Mouse (Mus musculus) embryonic facial prominence, embryonic 10.5 days (tissue): ENCODE results near the gene Rnf212. TPM values are rescaled to one million over a fixed set of nuclear protein-coding genes. Genes with fewer than 3 reads are reported as not detected.

Source experiments
- DNase-seq: peaks from one replicate; pipeline ENCODE4 v3.0.0-alpha.2; 2017; ENCODE audit warnings: low spot score
- H3K27ac ChIP-seq: fragments of 300-500 bp; sonication (generic); replicated peaks from 2 replicates; pipeline ENCODE4 v1.5.1; 2016; ENCODE audit warnings: mild to moderate bottlenecking
- H3K27me3 ChIP-seq: fragments of 300-500 bp; sonication (generic); replicated peaks from 2 replicates; pipeline ENCODE4 v1.6.1; 2016; ENCODE audit warnings: low read depth, mild to moderate bottlenecking; ENCODE audit not compliant: poor library complexity, severe bottlenecking
- H3K36me3 ChIP-seq: fragments of 300-500 bp; sonication (generic); replicated peaks from 2 replicates; pipeline ENCODE4 v1.6.1; 2016; ENCODE audit warnings: mild to moderate bottlenecking, moderate library complexity
- H3K4me1 ChIP-seq: fragments of 300-500 bp; sonication (generic); 2 replicates; pipeline ENCODE4 v1.6.1; 2016
- H3K4me3 ChIP-seq: fragments of 300-500 bp; sonication (generic); 2 replicates; pipeline ENCODE4 v1.5.1; 2016; ENCODE audit warnings: mild to moderate bottlenecking, moderate library complexity
- H3K9me3 ChIP-seq: fragments of 300-500 bp; sonication (generic); 2 replicates; pipeline ENCODE4 v1.6.1; 2016; ENCODE audit warnings: mild to moderate bottlenecking
- WGBS: fragments of 180-500 bp; shearing (Covaris S2); methylation state at CpG from one replicate; pipeline ENCODE4 v1.1.7; 2016; 5-methylcytosine and 5-hydroxymethylcytosine counted together
- polyA plus RNA-seq: library from polyadenylated mRNA; unstranded; fragments of >200 nt; fragmentation: Nextera tagmentation; extraction: Ambion mirVana; gene quantifications from 2 replicates; pipeline ENCODE4 v1.2.1, GENCODE M21; 2016

Rnf212 gene
- polyA plus RNA-seq, 1 experiment from 2014 or later: 0.92 TPM

- peaks cover 66% of the 10 kb centered on the region for H3K36me3 ChIP-seq
- H3K4me1 ChIP-seq: peaks cover 15% of the 10 kb centered on the region
- H3K27ac ChIP-seq: no peak overlapping the region
- DNase-seq: no peak
- WGBS: 86% methylated on average over 2 of the region's 2 CpGs
- no peaks in the 10 kb centered on the region for H3K9me3 ChIP-seq
- H3K4me3 ChIP-seq: no peak overlapping the region
- H3K27me3 ChIP-seq: no peaks in the 10 kb centered on the region
These were observed 67.0 kb downstream of the Rnf212 start for GRCm38 (mm10) chr5:108707758-108708157.

- Histone ChIP-seq H3K36me3 (peaks cover 80% of the 10 kb centered on the region), H3K27ac (peak overlapping the region; percentile 51; the same call in 1 of the 2 replicates), H3K27me3 (no peaks in the 10 kb centered on the region)
These were observed 70.8 kb downstream of the Rnf212 start for GRCm38 (mm10) chr5:108703754-108704626.

GRCm38 (mm10) chr5:108701341-108702021, 73.3 kb downstream of the Rnf212 start:
- Histone ChIP-seq H3K4me1 (peaks cover 70% of the 10 kb centered on the region), H3K4me3 (no peak overlapping the region), H3K36me3 (peaks cover 68% of the 10 kb centered on the region), H3K27ac (no peak overlapping the region), H3K27me3 (no peaks in the 10 kb centered on the region), H3K9me3 (no peaks in the 10 kb centered on the region)
- 73% methylated on average over 10 of the region's 10 CpGs for WGBS
- DNase-seq: no peak

More at GRCm38 (mm10) chr5:108703754-108704626, 70.8 kb downstream of the Rnf212 start:
- Histone ChIP-seq H3K4me3 (no peak overlapping the region), H3K9me3 (no peaks in the 10 kb centered on the region), H3K4me1 (peaks cover 45% of the 10 kb centered on the region)
- 81% methylated on average over 12 of the region's 12 CpGs for WGBS
- DNase-seq: no peak

GRCm38 (mm10) chr5:108700346-108700745, 74.4 kb downstream of the Rnf212 start:
- Histone ChIP-seq H3K4me3 (no peak overlapping the region), H3K9me3 (no peaks in the 10 kb centered on the region), H3K27ac (peak overlapping the region; percentile 52), H3K36me3 (peaks cover 66% of the 10 kb centered on the region), H3K4me1 (peaks cover 82% of the 10 kb centered on the region), H3K27me3 (peaks cover 10% of the 10 kb centered on the region; the same call in 1 of the 2 replicates)
- 31% methylated on average over 3 of the region's 3 CpGs for WGBS
- DNase-seq: no peak

- peaks cover 85% of the 10 kb centered on the region for H3K4me1 ChIP-seq
These were observed 77.4 kb downstream of the Rnf212 start for GRCm38 (mm10) chr5:108697341-108697753.

GRCm38 (mm10) chr5:108696542-108696941, 78.2 kb downstream of the Rnf212 start:
- H3K9me3 ChIP-seq: no peaks in the 10 kb centered on the region
- peaks cover 88% of the 10 kb centered on the region for H3K4me1 ChIP-seq
- peaks cover 28% of the 10 kb centered on the region for H3K36me3 ChIP-seq
- H3K27ac ChIP-seq: no peak overlapping the region
- WGBS: 74% methylated on average over 3 of the region's 3 CpGs
- H3K27me3 ChIP-seq: peaks cover 32% of the 10 kb centered on the region
- no peak overlapping the region for H3K4me3 ChIP-seq
- no peak for DNase-seq

More at GRCm38 (mm10) chr5:108697341-108697753, 77.4 kb downstream of the Rnf212 start:
- Histone ChIP-seq H3K4me3 (peak overlapping the region; percentile 18; the same call in 1 of the 2 replicates), H3K27ac (peak overlapping the region; percentile 62), H3K27me3 (peaks cover 24% of the 10 kb centered on the region), H3K36me3 (peaks cover 36% of the 10 kb centered on the region), H3K9me3 (no peaks in the 10 kb centered on the region)
- DNase-seq: peak; percentile 24
- 18% methylated on average over 4 of the region's 4 CpGs for WGBS

- H3K9me3 ChIP-seq: no peaks in the 10 kb centered on the region
- peak overlapping the region; percentile 88 for H3K4me3 ChIP-seq
- H3K27ac ChIP-seq: 0 out of 2 replicates have a peak overlapping the region, but pooled peaks have one; percentile 14
- H3K36me3 ChIP-seq: peaks cover 27% of the 10 kb centered on the region
- no peak for DNase-seq
- H3K4me1 ChIP-seq: peaks cover 81% of the 10 kb centered on the region
- WGBS: 94% methylated on average over 12 of the region's 12 CpGs
- peaks cover 36% of the 10 kb centered on the region for H3K27me3 ChIP-seq
These were observed 78.9 kb downstream of the Rnf212 start for GRCm38 (mm10) chr5:108695861-108696260.

GRCm38 (mm10) chr5:108694352-108695261, 80.2 kb downstream of the Rnf212 start:
- Histone ChIP-seq H3K4me1 (peaks cover 68% of the 10 kb centered on the region), H3K4me3 (peak overlapping the region; percentile 88), H3K27me3 (peaks cover 36% of the 10 kb centered on the region), H3K36me3 (peaks cover 27% of the 10 kb centered on the region), H3K27ac (peak overlapping the region; percentile 92), H3K9me3 (no peaks in the 10 kb centered on the region)
- under 1% methylated on average over 99 of the region's 99 CpGs for WGBS
- peak; percentile 68 for DNase-seq

GRCm38 (mm10) chr5:108693872-108694288, 80.9 kb downstream of the Rnf212 start:
- Histone ChIP-seq H3K4me3 (peak overlapping the region; percentile 88), H3K27ac (peak overlapping the region; percentile 92), H3K4me1 (peaks cover 61% of the 10 kb centered on the region), H3K9me3 (no peaks in the 10 kb centered on the region), H3K36me3 (peaks cover 22% of the 10 kb centered on the region), H3K27me3 (peaks cover 36% of the 10 kb centered on the region)
- DNase-seq: peak; percentile 97
- 1% methylated on average over 43 of the region's 43 CpGs for WGBS

- no peak within 1 kb of the TSS for H3K27ac ChIP-seq
- H3K27me3 ChIP-seq: peaks cover 36% of the 10 kb centered on the region
- 2% methylated on average over 18 of the region's 18 CpGs for WGBS
- H3K9me3 ChIP-seq: no peaks in the 10 kb centered on the region
- peaks cover 45% of the 10 kb centered on the region for H3K4me1 ChIP-seq
- DNase-seq: peak; percentile 79
- peak within 1 kb of the TSS; percentile 88 for H3K4me3 ChIP-seq
- H3K36me3 ChIP-seq: peaks cover 14% of the 10 kb centered on the region
These were observed 82.5 kb downstream of the Rnf212 start, which contains the start of gene Fgfrl1 for GRCm38 (mm10) chr5:108692271-108692670. Gene Fgfrl1, plus strand, starts transcription at chr5:108692382.

- peaks cover 34% of the 10 kb centered on the region for H3K4me1 ChIP-seq
- H3K4me3 ChIP-seq: no peak overlapping the region
- H3K27me3 ChIP-seq: peaks cover 34% of the 10 kb centered on the region
- H3K36me3 ChIP-seq: peaks cover 6% of the 10 kb centered on the region
- H3K9me3 ChIP-seq: no peaks in the 10 kb centered on the region
- no peak for DNase-seq
- 77% methylated on average over 4 of the region's 4 CpGs for WGBS
- no peak overlapping the region for H3K27ac ChIP-seq
These were observed 83.6 kb downstream of the Rnf212 start for GRCm38 (mm10) chr5:108691152-108691551.
